8 mouse cellular contexts compared by ENCODE assay signal in genomic region chr15:85859490-85860031, GRCm38 (mm10). TPM values are rescaled to one million over a fixed set of nuclear protein-coding genes. Genes with fewer than 3 reads are reported as not detected.
A peak's percentile ranks its signal among the peaks of the same experiment; 100 is the strongest.
DNase-seq lines count a peak whose midpoint lies in the region; ATAC-seq and TF ChIP-seq lines count a peak whose summit lies in the region.

TSS of gene Gtse1 (plus strand) at chr15:85859745.

- H3K27ac ChIP-seq in bone marrow, adult 2 months (ENCODE audit: control insufficient read depth, insufficient read depth, low read depth, low read length, poor library complexity): peak within 1 kb of the TSS; percentile 42
- H3K27ac ChIP-seq in embryonic facial prominence, embryonic 15.5 days (replicated peaks): peak within 1 kb of the TSS; percentile 80
- H3K27ac ChIP-seq in limb, embryonic 14.5 days (replicated peaks; ENCODE audit: low read depth, low read length): 0 out of 2 replicates have a peak within 1 kb of the TSS, but pooled peaks have one; percentile 33
- H3K27ac ChIP-seq in midbrain, postnatal 0 days (ENCODE audit: low read depth, low read length): peak within 1 kb of the TSS; percentile 86

- TF ChIP-seq POLR2A in bone marrow, adult 2 months (IDR thresholded peaks at IDR 0.05; ENCODE audit: borderline replicate concordance, control insufficient read depth, low read depth, low read length): 0 out of 2 replicates have a peak, but pooled peaks have one; percentile 25
- peak; percentile 52; the same call in 1 of the 2 replicates for TF ChIP-seq POLR2A in limb, embryonic 14.5 days (IDR thresholded peaks at IDR 0.05; ENCODE audit: borderline replicate concordance, extremely low read depth, insufficient read depth, insufficient read length)

- no peaks in the 10 kb centered on the region for H3K27me3 ChIP-seq in embryonic facial prominence, embryonic 15.5 days
- no peaks in the 10 kb centered on the region for H3K27me3 ChIP-seq in limb, embryonic 14.5 days (ENCODE audit: control insufficient read depth, insufficient read depth, low read length)
- H3K27me3 ChIP-seq in midbrain, postnatal 0 days (ENCODE audit: insufficient read depth, low read length): no peaks in the 10 kb centered on the region

- peak within 1 kb of the TSS; percentile 72 for H3K9ac ChIP-seq in embryonic facial prominence, embryonic 15.5 days
- peak within 1 kb of the TSS; percentile 73 for H3K9ac ChIP-seq in limb, embryonic 14.5 days (ENCODE audit: low read depth, low read length, severe bottlenecking)
- peak within 1 kb of the TSS; percentile 79 for H3K9ac ChIP-seq in midbrain, postnatal 0 days (replicated peaks; ENCODE audit: low read length, poor library complexity, severe bottlenecking)

- H3K4me1 ChIP-seq in bone marrow, adult 2 months (ENCODE audit: control insufficient read depth, insufficient read depth, low read length): no peaks in the 10 kb centered on the region
- peaks cover 21% of the 10 kb centered on the region for H3K4me1 ChIP-seq in embryonic facial prominence, embryonic 15.5 days
- peaks cover 18% of the 10 kb centered on the region for H3K4me1 ChIP-seq in limb, embryonic 14.5 days (ENCODE audit: control insufficient read depth, insufficient read depth, low read length)
- H3K4me1 ChIP-seq in midbrain, postnatal 0 days (ENCODE audit: insufficient read depth, low read length): peaks cover 3% of the 10 kb centered on the region; the same call in 1 of the 2 replicates

- under 1% methylated on average over 42 of the region's 42 CpGs for WGBS in bone marrow, adult 2 months
- under 1% methylated on average over 42 of the region's 42 CpGs for WGBS in embryonic facial prominence, embryonic 15.5 days
- WGBS in limb, embryonic 14.5 days: 0% methylated on average over 42 of the region's 42 CpGs
- under 1% methylated on average over 42 of the region's 42 CpGs for WGBS in midbrain, postnatal 0 days

- H3K36me3 ChIP-seq in embryonic facial prominence, embryonic 15.5 days: peaks cover 29% of the 10 kb centered on the region
- H3K36me3 ChIP-seq in limb, embryonic 14.5 days (ENCODE audit: control insufficient read depth, insufficient read depth, low read length): peaks cover 30% of the 10 kb centered on the region
- H3K36me3 ChIP-seq in midbrain, postnatal 0 days (ENCODE audit: insufficient read depth, low read length): no peaks in the 10 kb centered on the region

- DNase-seq in 416B (ENCODE audit: low read depth): peak; percentile 98
- peak; percentile 97 for DNase-seq in heart, adult 8-10 months (ENCODE audit: low spot score)
- peak; percentile 98 for DNase-seq in kidney, adult 9 months
- peak; percentile 99 for DNase-seq in limb, embryonic 14.5 days (ENCODE audit: low spot score)
- peak; percentile 99 for DNase-seq in midbrain, postnatal 0 days (ENCODE audit: low spot score)
- DNase-seq in spleen, postnatal 14 days (ENCODE audit: low spot score in 2 of 2): peak; percentile 82 to 90

- TF ChIP-seq CTCF in bone marrow, adult 2 months (IDR thresholded peaks at IDR 0.05; ENCODE audit: control insufficient read depth, insufficient read depth, low read length): no peak
- no peak for TF ChIP-seq CTCF in midbrain, postnatal 0 days (IDR thresholded peaks at IDR 0.05)

- peak; percentile 96 for ATAC-seq in embryonic facial prominence, embryonic 15.5 days (ENCODE audit: insufficient number of reproducible peaks, low FRiP score, low TSS enrichment, low read depth)
- ATAC-seq in limb, embryonic 14.5 days (ENCODE audit: low FRiP score, low read depth): peak; percentile 99
- ATAC-seq in midbrain, postnatal 0 days (ENCODE audit: low FRiP score): peak; percentile 97

- H3K4me3 ChIP-seq in bone marrow, adult 2 months (replicated peaks; ENCODE audit: control insufficient read depth, low read depth, low read length): peak within 1 kb of the TSS; percentile 97
- H3K4me3 ChIP-seq in embryonic facial prominence, embryonic 15.5 days (replicated peaks): peak within 1 kb of the TSS; percentile 81
- peak within 1 kb of the TSS; percentile 74 for H3K4me3 ChIP-seq in limb, embryonic 14.5 days (replicated peaks; ENCODE audit: low read length)
- peak within 1 kb of the TSS; percentile 55 for H3K4me3 ChIP-seq in midbrain, postnatal 0 days (ENCODE audit: low read depth, low read length)

- H3K9me3 ChIP-seq in embryonic facial prominence, embryonic 15.5 days (replicated peaks): no peaks in the 10 kb centered on the region
- H3K9me3 ChIP-seq in limb, embryonic 14.5 days (ENCODE audit: control insufficient read depth, low read length): no peaks in the 10 kb centered on the region
- H3K9me3 ChIP-seq in midbrain, postnatal 0 days (ENCODE audit: low read length): no peaks in the 10 kb centered on the region

- peak within 1 kb of the TSS; percentile 66 for H3K4me2 ChIP-seq in embryonic facial prominence, embryonic 15.5 days (replicated peaks)
- peak within 1 kb of the TSS; percentile 90 for H3K4me2 ChIP-seq in limb, embryonic 14.5 days (replicated peaks; ENCODE audit: low read depth, low read length, severe bottlenecking)
- H3K4me2 ChIP-seq in midbrain, postnatal 0 days (ENCODE audit: low read depth, low read length, poor library complexity, severe bottlenecking): peak within 1 kb of the TSS; percentile 91

RNA-seq across cellular contexts. Expression of gene Gtse1, which starts in this region (rescaled TPM):
- 16.0 and 20.8 TPM in 2 replicates for polyA plus RNA-seq in bone marrow, adult 2 months (2011; ENCODE audit: insufficient read depth, insufficient read length, low replicate concordance, missing spikeins)
- polyA plus RNA-seq in embryonic facial prominence, embryonic 15.5 days (2015; fragmentation: Nextera tagmentation; extraction: Ambion mirVana): 19.9 and 22.4 TPM in 2 replicates
- under 1 TPM; 0.19 to 0.52 (median 0.29) TPM for total RNA-seq in heart, adult 8-10 months (2022)
- polyA plus RNA-seq in limb, embryonic 14.5 days (2012; rRNA removed): 27.2 and 29.6 TPM in 2 replicates
- polyA plus RNA-seq in limb, embryonic 14.5 days (2014; fragmentation: Nextera tagmentation; extraction: Ambion mirVana): 16.7 and 20.9 TPM in 2 replicates
- total RNA-seq in midbrain, postnatal 0 days (2014; rRNA removed): 2.4 and 3.2 TPM in 2 replicates
- 1.8 and 1.9 TPM in 2 replicates for polyA plus RNA-seq in midbrain, postnatal 0 days (2015; fragmentation: Nextera tagmentation; extraction: Ambion mirVana)

Comparison
In these comparisons a context has a peak if more than half of its experiments do, and no peak if none do; other contexts are left out.
1. Peak in every context shown above with its lines: DNase-seq, ATAC-seq, H3K4me3 ChIP-seq and H3K27ac ChIP-seq.
2. Peak in DNase-seq in heart, adult 8-10 months; RNA of the gene not detected or under 1 TPM.
3. H3K27ac ChIP-seq: peak in every context shown above with its lines; median percentile 86 in midbrain, postnatal 0 days; 80 in embryonic facial prominence, embryonic 15.5 days; 42 in bone marrow, adult 2 months; 33 in limb, embryonic 14.5 days.